Mouse (Mus musculus) left cerebral cortex, postnatal 4 days (tissue): ENCODE measurements at regions not wholly inside any gene's neighbourhood (a gene's known extent, or its start where the extent isn't known, plus 50 kb on each side); places are given as distances from the start of the nearest gene placed in this dataset.
A peak's percentile ranks its signal among the peaks of the same experiment; 100 is the strongest.
"Not testable (repeated sequence)": the region's sequence is repeated elsewhere in the genome, so short reads cannot be mapped to it uniquely, and the experiment has no call there.

Experiments
- DNase-seq: peaks from one replicate; pipeline ENCODE4 v3.0.0-alpha.2; 2022
- intact Hi-C: fragments of 180-260 bp; cut with DNase I; formaldehyde crosslinking; loops from one replicate; pipeline ENCODE4 v1.15.1; 2025

- DNase-seq, result not testable (repeated sequence)
These were observed 458.4 kb downstream of the Epm2a start for GRCm38 (mm10) chr10:11801372-11802230.

GRCm38 (mm10) chr10:11809255-11809654 is 466.1 kb downstream of the Epm2a start:
- intact Hi-C loops, result no loop called here
- no peak for DNase-seq

More at GRCm38 (mm10) chr10:11801372-11802230, 458.4 kb downstream of the Epm2a start:
- intact Hi-C loops, result not testable (repeated sequence)

GRCm38 (mm10) chr10:11822418-11822959 is 479.3 kb downstream of the Epm2a start:
- DNase-seq, result no peak

GRCm38 (mm10) chr10:11841094-11841493 is 497.9 kb downstream of the Epm2a start:
- DNase-seq, result no peak
- intact Hi-C loops, result loop anchor here (10.0 kb wide), 1 partner anchor 774 kb away; no protein-coding TSS in a partner anchor

More at GRCm38 (mm10) chr10:11822418-11822959, 479.3 kb downstream of the Epm2a start:
- intact Hi-C loops, result no loop called here

- DNase-seq, result no peak
- intact Hi-C loops, result loop anchor here (10.0 kb wide), 1 partner anchor 773 kb away; no protein-coding TSS in a partner anchor
These were observed 498.3 kb downstream of the Epm2a start for GRCm38 (mm10) chr10:11841494-11841893.

GRCm38 (mm10) chr10:11846141-11846540 is 502.9 kb downstream of the Epm2a start:
- no peak for DNase-seq
- intact Hi-C loops, result loop anchor here (10.0 kb wide), 1 partner anchor 769 kb away; no protein-coding TSS in a partner anchor

- intact Hi-C loops, result no loop called here
These were observed 532.2 kb downstream of the Epm2a start for GRCm38 (mm10) chr10:11875145-11876131.

GRCm38 (mm10) chr10:11886237-11886636 is 543.0 kb downstream of the Epm2a start:
- intact Hi-C loops, result no loop called here
- no peak for DNase-seq

More at GRCm38 (mm10) chr10:11875145-11876131, 532.2 kb downstream of the Epm2a start:
- DNase-seq, result no peak

- intact Hi-C loops, result no loop called here
- DNase-seq, result no peak
These were observed 545.7 kb downstream of the Epm2a start for GRCm38 (mm10) chr10:11888953-11889352.

- no peak for DNase-seq
- intact Hi-C loops, result no loop called here
These were observed 578.9 kb downstream of the Epm2a start for GRCm38 (mm10) chr10:11922132-11922531.

- DNase-seq, result no peak
- intact Hi-C loops, result no loop called here
These were observed 595.0 kb downstream of the Epm2a start for GRCm38 (mm10) chr10:11938164-11938563.

GRCm38 (mm10) chr10:11942772-11943171 is 599.6 kb downstream of the Epm2a start:
- DNase-seq, result no peak
- intact Hi-C loops, result no loop called here

- intact Hi-C loops, result no loop called here
These were observed 617.2 kb downstream of the Epm2a start for GRCm38 (mm10) chr10:11960327-11960922.

GRCm38 (mm10) chr10:12004966-12005365 is 661.8 kb downstream of the Epm2a start:
- intact Hi-C loops, result no loop called here
- no peak for DNase-seq

More at GRCm38 (mm10) chr10:11960327-11960922, 617.2 kb downstream of the Epm2a start:
- DNase-seq, result peak; percentile 34

GRCm38 (mm10) chr10:12005889-12006288 is 662.7 kb downstream of the Epm2a start:
- intact Hi-C loops, result loop anchor here (2.0 kb wide), 1 partner anchor 605 kb away; no protein-coding TSS in a partner anchor
- DNase-seq, result no peak

- intact Hi-C loops, result no loop called here
- no peak for DNase-seq
These were observed 674.1 kb downstream of the Epm2a start for GRCm38 (mm10) chr10:12017286-12017685.

- intact Hi-C loops, result no loop called here
- DNase-seq, result peak; percentile 2
These were observed 675.1 kb downstream of the Epm2a start for GRCm38 (mm10) chr10:12018281-12018680.

- intact Hi-C loops, result no loop called here
- peak; percentile 39 for DNase-seq
These were observed 676.1 kb downstream of the Epm2a start for GRCm38 (mm10) chr10:12019159-12019779.

GRCm38 (mm10) chr10:12020576-12020975 is 677.4 kb downstream of the Epm2a start:
- intact Hi-C loops, result no loop called here
- DNase-seq, result no peak

GRCm38 (mm10) chr10:12035159-12035558 is 692.0 kb downstream of the Epm2a start:
- DNase-seq, result no peak
- intact Hi-C loops, result no loop called here
